Mouse (Mus musculus): ENCODE results near the gene Grin2d. TPM values are rescaled to one million over a fixed set of nuclear protein-coding genes. Genes with fewer than 3 reads are reported as not detected.

The Grin2d gene
- polyA plus RNA-seq, 1 experiment from 2014 or later, result 0.79 TPM

- Histone ChIP-seq H3K36me3 (no peaks in the 10 kb centered on the region), H3K4me3 (replicated peaks) (peak within 1 kb of the TSS; percentile 56), H3K9ac (peak within 1 kb of the TSS; percentile 62), H3K27ac (replicated peaks) (peak within 1 kb of the TSS; percentile 82), H3K27me3 (no peaks in the 10 kb centered on the region), H3K4me2 (replicated peaks) (peak within 1 kb of the TSS; percentile 89), H3K4me1 (peaks cover 9% of the 10 kb centered on the region), H3K9me3 (replicated peaks) (no peaks in the 10 kb centered on the region)
- WGBS, result under 1% methylated on average over 40 of the region's 40 CpGs
- peak; percentile 89 for ATAC-seq (ENCODE audit: insufficient number of reproducible peaks, low FRiP score, low TSS enrichment, low read depth)
Observed at GRCm38 (mm10) chr7:45896517-45897257, 18.5 kb upstream of the Grin2d start, which contains the start of the genes Syngr4 and Tmem143. TSS of gene Syngr4 (minus strand) at chr7:45896714. TSS of gene Tmem143 (plus strand) at chr7:45896941.

DNA sequence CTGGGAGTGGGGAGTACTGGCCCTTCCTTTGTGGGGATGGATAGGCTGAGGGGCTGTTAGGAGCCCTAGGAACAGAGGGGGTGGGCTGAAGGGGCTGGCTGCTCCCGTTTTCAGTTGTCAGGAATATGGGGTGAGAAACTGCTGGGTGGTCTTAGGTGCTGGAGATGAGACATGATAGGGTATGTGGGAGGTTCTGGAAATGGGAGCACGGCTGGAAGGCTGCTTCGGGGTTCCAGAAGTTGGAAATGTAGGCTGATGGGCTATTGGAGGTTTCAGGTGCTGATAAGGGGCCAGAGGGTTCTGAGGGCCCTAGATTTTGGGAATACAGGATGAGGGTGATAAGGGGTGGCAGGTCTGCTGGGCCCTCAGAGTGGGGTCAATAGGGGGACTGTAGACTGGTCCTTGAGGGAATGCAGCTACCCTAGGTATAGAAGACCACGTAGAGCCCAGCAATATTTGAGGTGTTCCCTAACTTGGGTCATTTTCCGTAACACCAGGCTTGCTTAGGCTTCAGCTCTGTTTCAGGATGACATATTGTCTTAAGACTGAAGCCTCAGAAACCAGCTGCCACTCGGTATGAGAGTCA, 17.8 kb upstream of the Grin2d start:
- no peak for ATAC-seq (ENCODE audit: insufficient number of reproducible peaks, low FRiP score, low TSS enrichment, low read depth)
- 78% methylated on average over 6 of the region's 6 CpGs for WGBS
- no peak overlapping the region for H3K9ac ChIP-seq

DNA sequence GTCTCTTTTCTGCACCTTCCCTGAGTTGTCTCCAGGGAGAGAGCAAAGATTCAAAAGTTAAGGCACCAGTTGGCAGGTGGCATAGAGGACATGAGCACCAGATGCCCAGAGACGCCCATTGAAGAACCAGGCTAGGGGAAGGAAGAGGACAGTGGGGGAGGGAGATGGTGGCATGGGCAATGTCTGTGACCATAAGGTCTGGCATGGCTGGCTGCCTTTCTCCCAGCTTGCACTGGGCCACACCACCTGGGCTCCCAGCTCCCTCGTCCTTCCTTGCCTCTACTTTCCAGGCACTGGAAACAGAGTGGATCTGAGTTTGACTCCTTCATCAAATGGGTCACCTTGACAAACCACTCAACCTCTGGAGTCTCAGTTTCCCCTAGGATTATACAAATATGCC, 14.5 kb upstream of the Grin2d start:
- no peak overlapping the region for H3K9ac ChIP-seq
- peaks cover 4% of the 10 kb centered on the region for H3K4me1 ChIP-seq
- H3K4me2 ChIP-seq (replicated peaks), result no peak overlapping the region
- H3K4me3 ChIP-seq (replicated peaks), result no peak overlapping the region
- H3K27me3 ChIP-seq, result no peaks in the 10 kb centered on the region
- H3K27ac ChIP-seq (replicated peaks), result no peak overlapping the region
- ATAC-seq (ENCODE audit: insufficient number of reproducible peaks, low FRiP score, low TSS enrichment, low read depth), result no peak
- no peaks in the 10 kb centered on the region for H3K36me3 ChIP-seq
- H3K9me3 ChIP-seq (replicated peaks), result no peaks in the 10 kb centered on the region
- WGBS, result 78% methylated on average over 2 of the region's 2 CpGs

More for the DNA sequence above, 17.8 kb upstream of the Grin2d start:
- Histone ChIP-seq H3K4me1 (peaks cover 9% of the 10 kb centered on the region), H3K9me3 (replicated peaks) (no peaks in the 10 kb centered on the region), H3K27ac (replicated peaks) (peak overlapping the region; percentile 22; the same call in 1 of the 2 replicates), H3K4me3 (replicated peaks) (peak overlapping the region; percentile 56), H3K36me3 (no peaks in the 10 kb centered on the region), H3K4me2 (replicated peaks) (peak overlapping the region; percentile 89), H3K27me3 (no peaks in the 10 kb centered on the region)

DNA sequence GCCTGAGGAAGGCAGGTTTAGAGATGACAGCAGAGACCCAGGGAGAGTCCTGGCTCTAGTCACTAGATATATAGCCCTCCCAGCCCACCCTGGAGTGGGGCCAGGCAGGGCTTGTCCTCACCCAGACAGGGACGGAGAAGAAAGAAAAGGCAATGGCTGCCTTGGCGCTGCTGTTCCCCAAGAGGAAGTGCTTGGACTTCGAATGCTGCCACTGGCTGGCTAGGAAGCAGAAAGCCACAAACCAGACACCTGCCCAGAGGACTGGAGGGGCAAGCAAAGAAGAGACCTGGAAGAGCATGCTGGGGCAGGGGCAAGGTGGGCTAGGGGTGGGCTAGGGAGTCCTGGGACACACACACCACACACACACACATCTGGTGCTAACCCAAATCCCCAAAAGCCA, 9.1 kb upstream of the Grin2d start:
- Histone ChIP-seq H3K4me2 (replicated peaks) (no peak overlapping the region), H3K27ac (replicated peaks) (no peak overlapping the region), H3K9ac (no peak overlapping the region)

GRCm38 (mm10) chr7:45881011-45881410, 2.8 kb upstream of the Grin2d start:
- 90% methylated on average over 2 of the region's 2 CpGs for WGBS
- Histone ChIP-seq H3K4me3 (replicated peaks) (no peak overlapping the region), H3K27ac (replicated peaks) (no peak overlapping the region), H3K27me3 (no peaks in the 10 kb centered on the region), H3K4me1 (no peaks in the 10 kb centered on the region), H3K36me3 (peaks cover 94% of the 10 kb centered on the region), H3K4me2 (replicated peaks) (no peak overlapping the region), H3K9me3 (replicated peaks) (no peaks in the 10 kb centered on the region), H3K9ac (no peak overlapping the region)
- ATAC-seq (ENCODE audit: insufficient number of reproducible peaks, low FRiP score, low TSS enrichment, low read depth), result no peak

More for the DNA sequence above, 9.1 kb upstream of the Grin2d start:
- peaks cover 34% of the 10 kb centered on the region for H3K36me3 ChIP-seq
- peaks cover 5% of the 10 kb centered on the region; the same call in 1 of the 2 replicates for H3K4me1 ChIP-seq
- WGBS, result 45% methylated on average over 3 of the region's 3 CpGs
- H3K9me3 ChIP-seq (replicated peaks), result no peaks in the 10 kb centered on the region
- ATAC-seq (ENCODE audit: insufficient number of reproducible peaks, low FRiP score, low TSS enrichment, low read depth), result no peak
- H3K4me3 ChIP-seq (replicated peaks), result no peak overlapping the region
- H3K27me3 ChIP-seq, result no peaks in the 10 kb centered on the region

DNA sequence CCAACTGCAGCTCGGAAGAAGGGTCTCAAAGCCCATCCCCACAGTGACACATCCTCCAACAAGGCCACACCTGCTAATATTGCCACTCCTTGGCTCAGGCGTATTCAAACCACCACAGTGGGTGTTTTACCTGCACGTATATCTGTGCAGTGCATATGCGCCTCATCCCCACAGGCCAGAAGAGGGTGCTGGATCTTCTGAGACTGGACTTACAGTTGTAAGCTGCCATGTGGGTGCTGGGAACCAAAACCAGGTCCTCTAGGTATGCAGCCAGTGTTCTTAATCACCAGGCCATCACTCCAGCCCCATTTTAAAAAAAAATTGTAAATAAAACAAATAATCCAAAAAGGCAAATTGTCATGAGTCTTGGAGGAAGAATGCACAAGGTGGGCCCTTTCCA, 2.4 kb upstream of the Grin2d start:
- no peak overlapping the region for H3K27ac ChIP-seq (replicated peaks)
- H3K4me1 ChIP-seq, result no peaks in the 10 kb centered on the region
- no peak overlapping the region for H3K9ac ChIP-seq
- 96% methylated on average over 4 of the region's 4 CpGs for WGBS
- no peaks in the 10 kb centered on the region for H3K9me3 ChIP-seq (replicated peaks)
- no peak overlapping the region for H3K4me3 ChIP-seq (replicated peaks)
- no peaks in the 10 kb centered on the region for H3K27me3 ChIP-seq
- no peak overlapping the region for H3K4me2 ChIP-seq (replicated peaks)
- no peak for ATAC-seq (ENCODE audit: insufficient number of reproducible peaks, low FRiP score, low TSS enrichment, low read depth)
- peaks cover 97% of the 10 kb centered on the region for H3K36me3 ChIP-seq

DNA sequence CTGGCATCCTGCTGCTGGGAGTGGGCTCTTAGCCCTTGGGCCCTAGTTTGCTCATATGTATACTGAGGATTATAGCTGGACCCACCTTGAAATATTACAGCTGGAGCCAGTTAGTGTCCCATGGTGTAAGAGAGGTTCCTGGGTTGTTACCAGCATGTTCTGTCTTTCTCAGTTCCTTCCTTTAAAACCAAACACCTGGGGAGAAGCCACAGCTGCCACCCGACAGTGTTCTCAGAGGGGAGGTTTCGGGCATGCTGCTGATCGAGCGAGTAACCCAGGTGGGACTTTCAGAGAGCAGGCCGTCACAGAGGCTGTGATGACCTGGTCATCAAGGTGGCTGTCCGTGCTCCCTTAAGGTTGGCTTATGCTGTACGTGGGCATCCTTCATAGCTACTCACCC, 1.3 kb downstream of the Grin2d start:
- no peak for ATAC-seq (ENCODE audit: insufficient number of reproducible peaks, low FRiP score, low TSS enrichment, low read depth)
- Histone ChIP-seq H3K4me3 (replicated peaks) (no peak overlapping the region), H3K9ac (no peak overlapping the region), H3K9me3 (replicated peaks) (no peaks in the 10 kb centered on the region), H3K4me1 (peaks cover 17% of the 10 kb centered on the region), H3K4me2 (replicated peaks) (no peak overlapping the region), H3K36me3 (peaks cover 78% of the 10 kb centered on the region), H3K27me3 (no peaks in the 10 kb centered on the region), H3K27ac (replicated peaks) (no peak overlapping the region)
- 95% methylated on average over 7 of the region's 7 CpGs for WGBS

- H3K9ac ChIP-seq, result peak overlapping the region; percentile 97
- peak overlapping the region; percentile 81 for H3K4me3 ChIP-seq (replicated peaks)
- H3K4me1 ChIP-seq, result peaks cover 44% of the 10 kb centered on the region
- H3K27me3 ChIP-seq, result peaks cover 22% of the 10 kb centered on the region
- peak overlapping the region; percentile 93 for H3K27ac ChIP-seq (replicated peaks)
- peak; percentile 25 for ATAC-seq (ENCODE audit: insufficient number of reproducible peaks, low FRiP score, low TSS enrichment, low read depth)
- peaks cover 43% of the 10 kb centered on the region for H3K36me3 ChIP-seq
- H3K9me3 ChIP-seq (replicated peaks), result no peaks in the 10 kb centered on the region
- peak overlapping the region; percentile 80 for H3K4me2 ChIP-seq (replicated peaks)
- 3% methylated on average over 28 of the region's 28 CpGs for WGBS
Observed at GRCm38 (mm10) chr7:45873061-45873947, 4.9 kb downstream of the Grin2d start.

- Histone ChIP-seq H3K9ac (peak within 1 kb of the TSS; percentile 97), H3K27me3 (peaks cover 28% of the 10 kb centered on the region), H3K9me3 (replicated peaks) (no peaks in the 10 kb centered on the region), H3K4me1 (peaks cover 51% of the 10 kb centered on the region), H3K27ac (replicated peaks) (peak within 1 kb of the TSS; percentile 93), H3K4me2 (replicated peaks) (peak within 1 kb of the TSS; percentile 80), H3K36me3 (peaks cover 38% of the 10 kb centered on the region), H3K4me3 (replicated peaks) (peak within 1 kb of the TSS; percentile 81)
- under 1% methylated on average over 18 of the region's 18 CpGs for WGBS
- ATAC-seq (ENCODE audit: insufficient number of reproducible peaks, low FRiP score, low TSS enrichment, low read depth), result peak; percentile 82
Observed at GRCm38 (mm10) chr7:45872624-45873023, 5.6 kb downstream of the Grin2d start, which contains the start of gene Kdelr1. TSS of gene Kdelr1 (plus strand) at chr7:45872772.

DNA sequence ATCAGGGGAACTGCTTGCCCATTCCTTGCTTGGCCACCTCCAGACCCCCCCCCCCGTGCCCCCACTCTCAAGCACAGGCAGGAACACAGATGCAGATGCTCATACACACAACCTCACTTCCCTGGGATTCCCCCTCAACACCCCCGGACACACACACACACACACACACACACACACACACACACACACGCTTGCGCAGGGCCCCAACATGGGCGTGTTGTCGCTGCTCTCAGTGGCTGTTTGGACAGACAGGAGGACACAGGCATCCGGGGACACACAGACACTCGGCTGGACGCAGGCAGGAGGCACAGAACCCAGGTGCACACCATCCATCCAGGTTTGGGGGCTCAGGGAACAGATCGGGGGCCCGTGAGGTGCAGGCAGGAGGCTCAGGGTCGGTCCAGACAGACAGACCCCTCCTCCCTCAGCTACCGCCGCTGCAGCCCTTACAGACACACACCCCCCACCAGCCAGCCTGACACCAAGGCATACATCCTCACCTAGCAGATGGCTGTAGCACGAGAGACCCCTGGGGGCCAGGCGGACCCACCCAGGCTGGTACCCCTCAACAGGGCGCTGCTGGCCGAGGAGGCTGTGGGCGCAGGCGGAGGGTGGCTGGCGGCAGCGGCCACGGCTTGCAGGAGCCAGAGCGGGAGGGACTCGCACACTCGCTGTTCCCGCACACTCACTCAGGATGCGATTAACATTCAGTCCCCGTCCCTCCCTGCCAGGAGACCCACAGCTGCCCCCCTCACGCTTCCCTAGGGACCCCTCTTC, 7.7 kb downstream of the Grin2d start:
- Histone ChIP-seq H3K27ac (replicated peaks) (no peak overlapping the region), H3K9ac (peak overlapping the region; percentile 28), H3K9me3 (replicated peaks) (no peaks in the 10 kb centered on the region), H3K36me3 (peaks cover 17% of the 10 kb centered on the region), H3K27me3 (peaks cover 28% of the 10 kb centered on the region), H3K4me3 (replicated peaks) (peak overlapping the region; percentile 36), H3K4me1 (peaks cover 61% of the 10 kb centered on the region), H3K4me2 (replicated peaks) (peak overlapping the region; percentile 63)
- ATAC-seq (ENCODE audit: insufficient number of reproducible peaks, low FRiP score, low TSS enrichment, low read depth), result no peak
- 2% methylated on average over 30 of the region's 30 CpGs for WGBS

All from embryonic facial prominence, embryonic 15.5 days (tissue).